Mouse (Mus musculus) granulocyte monocyte progenitor cell, adult 5-6 weeks (primary cell): Measurements from ENCODE around the gene Hist1h4d. TPM values are rescaled to one million over a fixed set of nuclear protein-coding genes. Genes with fewer than 3 reads are reported as not detected.
"Not testable (repeated sequence)": the region's sequence is repeated elsewhere in the genome, so short reads cannot be mapped to it uniquely, and the experiment has no call there.

Source experiments
- ATAC-seq: replicated peaks from 2 replicates; pipeline ENCODE4 v1.8.0; 2016; ENCODE audit warnings: mild to moderate bottlenecking, moderate TSS enrichment, inconsistent platforms; ENCODE audit not compliant: poor library complexity, severe bottlenecking
- total RNA-seq, 2 experiments: library from RNA; stranded (forward) in 1 of 2; stranded (reverse) in 1 of 2; fragments of 200-712, 200-1000 nt in 1 of 2; fragments of >200 nt in 1 of 2; fragmentation: Nextera tagmentation in 1 of 2; gene quantifications; 2 replicates each; pipeline ENCODE4 v1.2.3; 2014 to 2017

Hist1h4d gene
- total RNA-seq, 2 experiments from 2014 or later: 116 to 929 TPM

- no peak for ATAC-seq
Measured at GRCm38 (mm10) chr13:23550761-23551145, 30.6 kb upstream of the Hist1h4d start.

GRCm38 (mm10) chr13:23551146-23551834 lies 30.1 kb upstream of the Hist1h4d start, which contains the start of gene Hist1h4f:
Gene Hist1h4f (minus strand): TSS chr13:23551648.
- peak; percentile 63 for ATAC-seq

- no peak for ATAC-seq
Measured at GRCm38 (mm10) chr13:23551931-23552914, 29.2 kb upstream of the Hist1h4d start.

- no peak for ATAC-seq
Measured at GRCm38 (mm10) chr13:23552962-23553361, 28.4 kb upstream of the Hist1h4d start, which contains the start of gene Hist1h1d. Gene Hist1h1d (plus strand): TSS chr13:23553262.

- ATAC-seq: no peak
Measured at GRCm38 (mm10) chr13:23554393-23554792, 27.0 kb upstream of the Hist1h4d start.

- peak; percentile 64 for ATAC-seq
Measured at GRCm38 (mm10) chr13:23554925-23555838, 26.2 kb upstream of the Hist1h4d start.

- peak; percentile 59 for ATAC-seq
Measured at GRCm38 (mm10) chr13:23555839-23556416, 25.5 kb upstream of the Hist1h4d start.

- no peak for ATAC-seq
Measured at GRCm38 (mm10) chr13:23556906-23557305, 24.5 kb upstream of the Hist1h4d start.

- not testable (repeated sequence) for ATAC-seq
Measured at GRCm38 (mm10) chr13:23560699-23561098, 20.7 kb upstream of the Hist1h4d start.

GRCm38 (mm10) chr13:23561531-23561882 lies 19.9 kb upstream of the Hist1h4d start:
- ATAC-seq: not testable (repeated sequence)

- ATAC-seq: peak; percentile 92
Measured at GRCm38 (mm10) chr13:23561883-23562659, 19.3 kb upstream of the Hist1h4d start, which contains the start of gene Hist1h3e. Gene Hist1h3e (minus strand): TSS chr13:23562369.

GRCm38 (mm10) chr13:23562699-23563462 lies 18.5 kb upstream of the Hist1h4d start:
- ATAC-seq: peak; percentile 57

- no peak for ATAC-seq
Measured at GRCm38 (mm10) chr13:23564482-23564881, 16.9 kb upstream of the Hist1h4d start.

- ATAC-seq: 0 out of 2 replicates have a peak, but pooled peaks have one; percentile 1
Measured at GRCm38 (mm10) chr13:23570261-23571021, 11.0 kb upstream of the Hist1h4d start.

GRCm38 (mm10) chr13:23571022-23571503 lies 10.3 kb upstream of the Hist1h4d start, which contains the start of the genes Hist1h2ae and Hist1h2bg:
Gene Hist1h2ae (minus strand): TSS chr13:23571220.
Gene Hist1h2bg (plus strand): TSS chr13:23571396.
- ATAC-seq: peak; percentile 71

GRCm38 (mm10) chr13:23571504-23572217 lies 9.7 kb upstream of the Hist1h4d start:
- ATAC-seq: peak; percentile 13; the same call in 1 of the 2 replicates
